Mouse (Mus musculus) midbrain, postnatal 0 days (tissue): Measurements from ENCODE around the gene Eif4g3. TPM values are rescaled to one million over a fixed set of nuclear protein-coding genes. Genes with fewer than 3 reads are reported as not detected.

Experiments used
- ATAC-seq: fragments of 200-750 bp; cut with Nextera tagmentation; 2 replicates; pipeline ENCODE4 v1.8.0; 2017; ENCODE audit warnings: moderate number of reproducible peaks, mild to moderate bottlenecking, moderate TSS enrichment, moderate library complexity; ENCODE audit not compliant: low FRiP score
- DNase-seq: peaks from one replicate; pipeline ENCODE4 v3.0.0-alpha.2; 2015; ENCODE audit warnings: low spot score
- H3K27ac ChIP-seq: fragments of 300-500 bp; sonication (generic); 2 replicates; pipeline ENCODE4 v1.5.1; 2014; ENCODE audit warnings: low read depth, mild to moderate bottlenecking, low read length, mixed read lengths
- H3K27me3 ChIP-seq: fragments of 300-500 bp; sonication (generic); 2 replicates; pipeline ENCODE4 v1.6.1; 2014; ENCODE audit warnings: low read length, control low read depth, mixed read lengths; ENCODE audit not compliant: insufficient read depth
- H3K36me3 ChIP-seq: fragments of 300-500 bp; sonication (generic); 2 replicates; pipeline ENCODE4 v1.6.1; 2014; ENCODE audit warnings: low read length, control low read depth, mixed read lengths; ENCODE audit not compliant: insufficient read depth
- H3K4me1 ChIP-seq: fragments of 300-500 bp; sonication (generic); 2 replicates; pipeline ENCODE4 v1.6.1; 2014; ENCODE audit warnings: mild to moderate bottlenecking, control low read depth, antibody characterized with exemption, low read length, mixed read lengths; ENCODE audit not compliant: insufficient read depth
- H3K4me2 ChIP-seq: fragments of 300-500 bp; sonication (generic); 2 replicates; pipeline ENCODE4 v1.6.1; 2014; ENCODE audit warnings: low read depth, mild to moderate bottlenecking, low read length, mixed read lengths; ENCODE audit not compliant: poor library complexity, severe bottlenecking
- H3K4me3 ChIP-seq: fragments of 300-500 bp; sonication (generic); 2 replicates; pipeline ENCODE4 v1.5.1; 2014; ENCODE audit warnings: low read depth, mild to moderate bottlenecking, low read length, moderate library complexity
- H3K9ac ChIP-seq: fragments of 300-500 bp; sonication (generic); replicated peaks from 2 replicates; pipeline ENCODE4 v1.6.1; 2014; ENCODE audit warnings: mild to moderate bottlenecking, low read length, moderate library complexity, mixed read lengths; ENCODE audit not compliant: poor library complexity, severe bottlenecking
- H3K9me3 ChIP-seq: fragments of 300-500 bp; sonication (generic); 2 replicates; pipeline ENCODE4 v1.6.1; 2016; ENCODE audit warnings: low read length, control low read depth
- CTCF ChIP-seq: IDR thresholded peaks from 2 replicates; pipeline ENCODE4 v1.5.1; 2016; ENCODE audit warnings: antibody characterized with exemption, mild to moderate bottlenecking
- WGBS: fragments of 180-500 bp; shearing (Covaris S2); extraction: QIAGEN DNeasy Blood & Tissue Kit; methylation state at CpG from one replicate; pipeline ENCODE4 v1.1.7; 2014; 5-methylcytosine and 5-hydroxymethylcytosine counted together
- polyA plus RNA-seq: library from polyadenylated mRNA; unstranded; fragments of >200 nt; fragmentation: Nextera tagmentation; extraction: Ambion mirVana; gene quantifications from 2 replicates; pipeline ENCODE4 v1.2.1, GENCODE M21; 2015
- total RNA-seq: library from RNA; depleted of rRNA; stranded (reverse); fragments of >200 nt; gene quantifications from 2 replicates; pipeline ENCODE4 v1.2.3, GENCODE M21; 2014

The Eif4g3 gene
- total and polyA plus RNA-seq, 2 experiments from 2014 or later, result 42.4 to 92.2 TPM

DNA sequence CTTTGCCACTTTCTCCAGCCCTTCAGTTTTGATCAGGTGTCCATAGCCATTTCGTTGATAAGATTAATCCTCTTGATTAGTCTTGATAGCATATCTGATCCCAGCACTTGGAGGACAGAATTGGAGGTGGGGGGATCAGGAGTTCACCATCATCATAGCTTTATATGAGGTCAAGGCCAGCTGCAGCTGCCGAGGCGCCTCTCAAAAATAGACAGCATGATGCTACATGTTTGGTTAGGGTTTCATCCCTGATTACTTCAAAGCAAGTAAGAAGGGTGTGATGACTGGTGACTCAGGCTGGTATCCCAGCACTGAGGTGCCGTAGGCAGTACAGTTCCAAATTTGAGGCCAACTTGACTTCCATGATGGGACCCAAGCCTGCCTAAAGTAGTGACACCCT is 176.6 kb downstream of the Eif4g3 start:
- DNase-seq (no peak), ATAC-seq (no peak)
- Histone ChIP-seq H3K4me3 (no peak overlapping the region), H3K4me2 (no peak overlapping the region), H3K36me3 (peaks cover 59% of the 10 kb centered on the region), H3K9me3 (no peaks in the 10 kb centered on the region), H3K9ac (no peak overlapping the region), H3K4me1 (no peaks in the 10 kb centered on the region), H3K27ac (no peak overlapping the region), H3K27me3 (no peaks in the 10 kb centered on the region)
- no peak for TF ChIP-seq CTCF
- 96% methylated on average over 4 of the region's 4 CpGs for WGBS

DNA sequence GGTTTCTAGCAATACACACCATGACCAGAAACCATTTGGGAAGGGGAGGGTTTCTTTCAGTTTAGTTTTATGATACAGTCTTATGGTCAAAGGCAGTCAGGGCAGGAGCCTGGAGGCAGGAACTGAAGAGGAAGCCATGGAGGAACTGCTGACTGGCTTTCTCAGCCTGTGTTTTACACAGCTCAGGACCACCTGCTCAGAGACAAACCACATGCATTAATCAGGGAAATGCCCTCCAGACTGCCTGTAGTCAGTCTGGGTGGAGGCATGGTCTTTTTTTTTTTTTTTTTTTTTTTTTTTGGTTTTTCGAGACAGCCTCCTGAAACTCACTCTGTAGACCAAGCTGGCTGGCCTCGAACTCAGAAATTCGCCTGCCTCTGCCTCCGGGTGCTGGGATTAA is 179.9 kb downstream of the Eif4g3 start:
- Histone ChIP-seq H3K27ac (no peak overlapping the region), H3K9me3 (no peaks in the 10 kb centered on the region), H3K9ac (no peak overlapping the region), H3K4me1 (no peaks in the 10 kb centered on the region), H3K4me2 (no peak overlapping the region), H3K4me3 (no peak overlapping the region), H3K27me3 (no peaks in the 10 kb centered on the region), H3K36me3 (peaks cover 65% of the 10 kb centered on the region)
- no peak for TF ChIP-seq CTCF
- WGBS, result 93% methylated on average over 3 of the region's 4 CpGs
- ATAC-seq, result no peak
- no peak for DNase-seq

DNA sequence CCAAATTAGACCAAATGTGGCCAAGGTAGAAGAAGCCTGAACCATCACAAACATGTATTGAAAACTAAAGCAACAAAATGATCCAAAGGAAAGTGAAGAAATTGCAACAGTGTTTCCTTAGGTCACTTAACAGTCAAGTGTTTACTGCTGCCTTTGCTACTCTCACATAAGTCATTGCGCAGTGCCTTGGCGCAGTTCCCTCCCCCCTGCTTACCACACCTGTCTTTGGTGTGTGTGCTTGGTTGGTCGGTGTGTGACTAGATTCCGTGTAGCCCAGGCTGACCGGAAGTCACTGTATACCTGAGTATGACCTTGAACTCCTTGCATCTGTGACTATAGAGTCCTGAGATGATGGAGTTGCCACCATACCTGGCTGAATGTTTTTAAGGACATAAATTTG is 186.6 kb downstream of the Eif4g3 start:
- TF ChIP-seq CTCF, result no peak
- ATAC-seq, result no peak
- no peaks in the 10 kb centered on the region for H3K9me3 ChIP-seq
- WGBS, result 98% methylated on average over 5 of the region's 5 CpGs
- no peak overlapping the region for H3K4me2 ChIP-seq
- no peaks in the 10 kb centered on the region for H3K4me1 ChIP-seq
- no peak for DNase-seq
- no peak overlapping the region for H3K27ac ChIP-seq
- H3K27me3 ChIP-seq, result no peaks in the 10 kb centered on the region
- H3K9ac ChIP-seq, result no peak overlapping the region
- H3K36me3 ChIP-seq, result peaks cover 78% of the 10 kb centered on the region
- H3K4me3 ChIP-seq, result no peak overlapping the region

DNA sequence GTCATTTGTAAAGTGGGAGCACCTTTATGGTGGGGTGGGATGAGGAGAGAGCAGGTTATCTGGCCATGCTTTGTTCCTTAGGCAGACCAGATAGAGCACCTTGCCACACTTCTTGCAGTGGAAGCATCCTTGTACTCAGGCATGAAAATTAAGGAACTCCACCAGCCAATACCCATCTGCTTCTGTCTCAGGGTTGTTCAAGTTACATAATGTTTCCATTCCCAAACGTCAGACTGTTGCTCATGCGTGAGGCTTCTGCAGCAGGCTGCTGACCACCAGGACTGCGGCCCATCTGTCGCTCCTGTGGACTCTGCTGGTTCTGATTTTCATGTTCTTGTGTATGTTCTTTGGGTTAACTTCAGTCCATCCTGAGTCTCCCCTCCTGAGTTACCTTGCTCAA is 187.9 kb downstream of the Eif4g3 start:
- no peak overlapping the region for H3K4me2 ChIP-seq
- 94% methylated on average over 4 of the region's 4 CpGs for WGBS

DNA sequence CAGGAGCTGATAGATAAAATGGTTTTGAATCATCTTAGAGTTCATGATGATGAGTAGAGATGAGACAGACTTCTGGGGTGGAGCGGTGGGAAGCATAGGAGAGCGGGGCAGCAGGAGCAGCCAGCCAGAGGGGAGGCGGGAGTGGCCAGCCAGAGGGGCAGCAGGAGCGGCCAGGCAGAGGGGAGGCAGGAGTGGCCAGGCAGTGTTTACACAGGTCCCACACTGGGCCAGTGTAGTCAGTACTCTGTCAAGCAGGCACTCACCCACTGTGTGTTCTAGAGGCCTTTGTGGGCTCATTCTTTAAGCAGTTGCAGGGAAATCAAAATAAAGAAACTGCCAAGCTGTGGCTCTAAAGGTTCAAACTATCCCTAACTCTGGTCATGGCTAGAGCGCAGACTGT is 191.2 kb downstream of the Eif4g3 start:
- Histone ChIP-seq H3K9ac (no peak overlapping the region), H3K27ac (no peak overlapping the region), H3K4me1 (no peaks in the 10 kb centered on the region), H3K4me2 (no peak overlapping the region), H3K9me3 (no peaks in the 10 kb centered on the region), H3K4me3 (no peak overlapping the region), H3K36me3 (peaks cover 66% of the 10 kb centered on the region), H3K27me3 (no peaks in the 10 kb centered on the region)
- no peak for TF ChIP-seq CTCF
- WGBS, result 92% methylated on average over 5 of the region's 5 CpGs
- DNase-seq (no peak), ATAC-seq (no peak)

More for the DNA sequence above, 187.9 kb downstream of the Eif4g3 start:
- ATAC-seq (no peak), DNase-seq (no peak)
- no peak overlapping the region for H3K4me3 ChIP-seq
- H3K27me3 ChIP-seq, result no peaks in the 10 kb centered on the region
- H3K36me3 ChIP-seq, result peaks cover 78% of the 10 kb centered on the region
- no peaks in the 10 kb centered on the region for H3K9me3 ChIP-seq
- H3K9ac ChIP-seq, result no peak overlapping the region
- no peak for TF ChIP-seq CTCF
- H3K4me1 ChIP-seq, result no peaks in the 10 kb centered on the region
- no peak overlapping the region for H3K27ac ChIP-seq

DNA sequence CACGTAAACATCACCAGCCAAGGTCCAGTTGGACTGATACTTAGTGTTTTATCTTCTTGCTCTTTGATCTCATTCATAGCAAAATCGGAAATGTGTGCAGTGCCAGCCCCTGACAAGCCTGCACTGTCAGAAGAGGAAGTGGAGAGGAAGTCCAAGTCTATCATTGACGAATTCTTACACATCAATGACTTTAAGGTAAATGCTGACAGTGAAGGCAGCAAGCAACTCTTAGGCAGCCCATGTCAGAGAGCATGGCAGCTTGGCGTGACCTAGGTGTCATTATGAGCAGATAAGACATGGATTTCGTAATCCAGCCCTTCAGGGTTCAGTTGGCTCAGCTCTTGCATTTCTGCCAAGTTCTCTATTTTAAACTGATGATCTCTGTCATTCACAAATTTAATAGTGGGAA is 191.8 kb downstream of the Eif4g3 start:
- no peaks in the 10 kb centered on the region for H3K4me1 ChIP-seq
- H3K4me3 ChIP-seq, result no peak overlapping the region
- TF ChIP-seq CTCF, result no peak
- H3K27ac ChIP-seq, result no peak overlapping the region
- peaks cover 69% of the 10 kb centered on the region for H3K36me3 ChIP-seq
- no peaks in the 10 kb centered on the region for H3K9me3 ChIP-seq
- 88% methylated on average over 5 of the region's 5 CpGs for WGBS
- H3K27me3 ChIP-seq, result no peaks in the 10 kb centered on the region
- no peak overlapping the region for H3K9ac ChIP-seq
- ATAC-seq (no peak), DNase-seq (no peak)
- no peak overlapping the region for H3K4me2 ChIP-seq
